In genomic region chr6:38206941-38207531, GRCm38 (mm10) we compare ENCODE assay signal across 10 mouse cellular contexts. TPM values are rescaled to one million over a fixed set of nuclear protein-coding genes. Genes with fewer than 3 reads are reported as not detected.
DNase-seq lines count a peak whose midpoint lies in the region; ATAC-seq and TF ChIP-seq lines count a peak whose summit lies in the region.
"Had no signal": no experiment of that assay in that cellular context is flagged by ENCODE, and none has a peak within 500 bp of the region (broad histone marks: within the 10 kb centered on the region; RNA-seq: fewer than 3 reads in every experiment).

No protein-coding gene starts in this region.

- H3K4me1 ChIP-seq in heart, embryonic 13.5 days, result peaks cover 18% of the 10 kb centered on the region
- H3K4me1 ChIP-seq in heart, adult 2 months (ENCODE audit: control insufficient read depth, insufficient read depth, low read length), result peaks cover 1% of the 10 kb centered on the region; the same call in 1 of the 2 replicates
- H3K4me1 ChIP-seq in hindbrain, embryonic 12.5 days, result peaks cover 31% of the 10 kb centered on the region
- H3K4me1 ChIP-seq in neural tube, embryonic 11.5 days (ENCODE audit: control insufficient read depth, insufficient read depth, low read length), result peaks cover 3% of the 10 kb centered on the region; the same call in 1 of the 2 replicates

- H3K79me2 ChIP-seq in heart, adult 2 months (replicated peaks; ENCODE audit: control insufficient read depth, insufficient read depth, low read length), result no peaks in the 10 kb centered on the region

- H3K9me3 ChIP-seq in heart, embryonic 13.5 days, result no peaks in the 10 kb centered on the region
- no peaks in the 10 kb centered on the region; the same call in 1 of the 2 replicates for H3K9me3 ChIP-seq in hindbrain, embryonic 12.5 days (replicated peaks)
- no peaks in the 10 kb centered on the region for H3K9me3 ChIP-seq in neural tube, embryonic 11.5 days (ENCODE audit: control insufficient read depth, low read length)

- DNase-seq in heart, adult 2 months, result no peak
- peak; percentile 78 for DNase-seq in embryo, embryonic 10.5 days (ENCODE audit: low spot score)
- peak; percentile 35 for DNase-seq in neural tube, embryonic 11.5 days (ENCODE audit: low spot score)
- no peak for DNase-seq in right cerebral cortex, postnatal 25 days
- DNase-seq in natural killer cell, adult 2 months (ENCODE audit: low spot score in 2 of 2), result no peak
- no peak for DNase-seq in left cerebral cortex, adult 11 months (ENCODE audit: low spot score)
- DNase-seq: cerebellum, adult 11-12 months had no signal

- ATAC-seq in heart, embryonic 13.5 days (ENCODE audit: extremely low read depth, insufficient number of reproducible peaks, low FRiP score, low TSS enrichment), result no peak
- peak; percentile 41 for ATAC-seq in hindbrain, embryonic 12.5 days (ENCODE audit: low FRiP score)
- ATAC-seq in neural tube, embryonic 11.5 days (ENCODE audit: insufficient read depth, low FRiP score, low TSS enrichment), result no peak
- ATAC-seq: lung, postnatal 0 days had no signal

- no peak for TF ChIP-seq POLR2A in heart, adult 2 months (IDR thresholded peaks at IDR 0.05; ENCODE audit: insufficient read depth, low read depth, low read length)

- no peaks in the 10 kb centered on the region for H3K36me3 ChIP-seq in heart, embryonic 13.5 days
- no peaks in the 10 kb centered on the region for H3K36me3 ChIP-seq in heart, adult 2 months (ENCODE audit: control insufficient read depth, insufficient read depth, low read length)
- H3K36me3 ChIP-seq in hindbrain, embryonic 12.5 days, result 0 out of 2 replicates have a peak, but pooled peaks cover 2% of the 10 kb centered on the region
- H3K36me3 ChIP-seq in neural tube, embryonic 11.5 days (ENCODE audit: control insufficient read depth, insufficient read depth, low read length), result no peaks in the 10 kb centered on the region

- 13% methylated on average over 8 of the region's 8 CpGs for WGBS in heart, embryonic 13.5 days
- WGBS in heart, adult 2 months, result 28% methylated on average over 8 of the region's 8 CpGs
- WGBS in hindbrain, embryonic 12.5 days, result 3% methylated on average over 8 of the region's 8 CpGs
- WGBS in neural tube, embryonic 11.5 days, result 11% methylated on average over 8 of the region's 8 CpGs

- H3K27me3 ChIP-seq in heart, embryonic 13.5 days (replicated peaks), result no peaks in the 10 kb centered on the region
- H3K27me3 ChIP-seq in heart, adult 2 months (ENCODE audit: control insufficient read depth, insufficient read depth, low read length), result no peaks in the 10 kb centered on the region
- H3K27me3 ChIP-seq in hindbrain, embryonic 12.5 days, result no peaks in the 10 kb centered on the region
- no peaks in the 10 kb centered on the region for H3K27me3 ChIP-seq in neural tube, embryonic 11.5 days (ENCODE audit: control insufficient read depth, insufficient read depth, low read length)

- peak overlapping the region; percentile 56 for H3K27ac ChIP-seq in heart, embryonic 13.5 days (replicated peaks)
- H3K27ac ChIP-seq in heart, adult 2 months, result no peak overlapping the region
- peak overlapping the region; percentile 62 for H3K27ac ChIP-seq in hindbrain, embryonic 12.5 days
- peak overlapping the region; percentile 58 for H3K27ac ChIP-seq in neural tube, embryonic 11.5 days (ENCODE audit: low read depth, low read length)

- 0 out of 2 replicates have a peak overlapping the region, but pooled peaks have one; percentile 19 for H3K9ac ChIP-seq in heart, embryonic 13.5 days
- no peak overlapping the region for H3K9ac ChIP-seq in heart, adult 2 months (ENCODE audit: low read depth, low read length)
- no peak overlapping the region for H3K9ac ChIP-seq in hindbrain, embryonic 12.5 days
- no peak overlapping the region for H3K9ac ChIP-seq in neural tube, embryonic 11.5 days (ENCODE audit: low read length)

- intact Hi-C loops in heart, adult 2 months (cut with DNase I), result no loop called here

- H3K4me2 ChIP-seq in heart, embryonic 13.5 days, result no peak overlapping the region
- H3K4me2 ChIP-seq in hindbrain, embryonic 12.5 days (replicated peaks), result no peak overlapping the region
- no peak overlapping the region for H3K4me2 ChIP-seq in neural tube, embryonic 11.5 days (ENCODE audit: low read depth)

- H3K4me3 ChIP-seq in heart, embryonic 13.5 days, result no peak overlapping the region
- no peak overlapping the region for H3K4me3 ChIP-seq in heart, adult 2 months
- H3K4me3 ChIP-seq in hindbrain, embryonic 12.5 days, result no peak overlapping the region
- no peak overlapping the region for H3K4me3 ChIP-seq in neural tube, embryonic 11.5 days (ENCODE audit: low read depth, low read length)

- TF ChIP-seq CTCF in heart, adult 2 months (IDR thresholded peaks at IDR 0.05), result no peak

- no peak for TF ChIP-seq EP300 in heart, adult 2 months (IDR thresholded peaks at IDR 0.05; ENCODE audit: insufficient read depth, low read depth, low read length)

RNA-seq across cellular contexts. Expression of gene D630045J12Rik, which starts 46.8 kb away (rescaled TPM):
- polyA plus RNA-seq in heart, embryonic 13.5 days (2015; fragmentation: Nextera tagmentation; extraction: Ambion mirVana), result 1.7 and 1.8 TPM in 2 replicates
- 1 to 10 TPM; 1.1 to 1.5 TPM for total RNA-seq in heart, adult 2 months (2021)
- polyA plus RNA-seq in heart, adult 2 months (2012; rRNA removed), result 0.78 and 1.5 TPM in 2 replicates
- polyA plus RNA-seq in hindbrain, embryonic 12.5 days (2016; fragmentation: Nextera tagmentation; extraction: Ambion mirVana), result 13.9 and 14.3 TPM in 2 replicates
- 12.9 and 13.5 TPM in 2 replicates for polyA plus RNA-seq in neural tube, embryonic 11.5 days (2014; fragmentation: Nextera tagmentation; extraction: Ambion mirVana)

Comparison
In these comparisons a context has a peak if more than half of its experiments do, and no peak if none do; other contexts are left out.
1. DNase-seq: peak in embryo, embryonic 10.5 days (single experiment) and neural tube, embryonic 11.5 days (single experiment); none in heart, adult 2 months (0 of 2), right cerebral cortex, postnatal 25 days (single experiment), natural killer cell, adult 2 months (0 of 2) and left cerebral cortex, adult 11 months (single experiment).